Mouse (Mus musculus): ENCODE data around the gene Ctnnd2.

Gene Ctnnd2

DNA sequence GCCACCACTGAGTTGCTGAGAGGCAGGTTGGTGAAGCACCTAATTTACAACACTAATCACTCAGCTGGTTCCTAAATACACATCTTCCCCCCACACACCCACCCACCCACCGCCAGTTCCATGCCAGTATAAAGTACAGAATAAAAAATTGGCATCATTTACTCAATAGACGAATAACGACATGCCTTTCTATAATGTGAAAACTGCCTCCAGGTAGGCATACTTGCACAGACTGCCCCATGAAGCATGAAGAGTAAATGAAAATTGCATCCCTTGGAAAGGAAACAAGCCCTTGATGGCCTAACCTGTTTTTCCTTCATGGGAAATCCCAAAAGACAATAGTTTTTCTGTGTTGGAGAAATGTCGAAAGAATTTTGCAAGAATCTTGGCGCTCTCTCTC lies 212.0 kb downstream of the Ctnnd2 start:
- DNase-seq (ENCODE audit: low spot score in 2 of 2) = no peak

DNA sequence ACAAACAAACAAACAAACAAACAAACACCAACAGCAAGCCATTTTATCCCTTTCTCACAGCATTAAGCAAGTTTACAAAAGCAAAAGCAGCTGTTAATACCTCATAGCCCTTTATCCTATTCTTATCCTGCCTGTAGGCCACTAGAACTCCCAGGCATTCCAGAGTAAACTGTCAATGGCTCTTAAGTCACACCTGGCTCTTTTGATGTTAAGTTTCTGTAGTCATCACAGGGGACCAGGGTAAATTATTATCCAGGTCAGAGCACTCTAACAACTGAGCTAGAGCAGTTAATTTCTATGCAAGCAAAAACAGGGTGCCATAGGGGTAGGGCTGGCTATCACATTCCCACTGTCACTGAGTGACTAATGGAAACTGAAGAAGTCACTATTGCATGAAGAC lies 214.1 kb downstream of the Ctnnd2 start:
- no peak for DNase-seq (ENCODE audit: low spot score in 2 of 2)

DNA sequence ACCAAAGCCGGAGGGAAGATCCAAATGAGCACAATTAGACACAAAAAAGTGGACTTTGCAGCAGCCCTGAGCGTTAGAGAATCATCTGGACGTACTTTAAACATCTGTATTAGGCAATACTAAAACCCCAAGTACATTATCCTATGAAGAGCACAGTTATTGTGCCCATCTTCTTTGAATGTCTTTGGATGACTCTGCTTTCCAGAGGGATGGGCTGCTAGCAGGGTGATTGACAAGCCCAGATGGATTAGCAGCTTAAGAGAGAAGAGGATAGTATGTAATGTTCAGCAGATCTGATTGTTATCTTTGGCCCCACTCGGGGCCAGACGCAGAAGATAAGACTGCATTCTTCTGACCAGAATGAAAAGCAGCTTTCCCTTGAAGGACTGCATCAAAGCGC lies 214.9 kb downstream of the Ctnnd2 start:
- DNase-seq (ENCODE audit: low spot score in 2 of 2) = no peak

DNA sequence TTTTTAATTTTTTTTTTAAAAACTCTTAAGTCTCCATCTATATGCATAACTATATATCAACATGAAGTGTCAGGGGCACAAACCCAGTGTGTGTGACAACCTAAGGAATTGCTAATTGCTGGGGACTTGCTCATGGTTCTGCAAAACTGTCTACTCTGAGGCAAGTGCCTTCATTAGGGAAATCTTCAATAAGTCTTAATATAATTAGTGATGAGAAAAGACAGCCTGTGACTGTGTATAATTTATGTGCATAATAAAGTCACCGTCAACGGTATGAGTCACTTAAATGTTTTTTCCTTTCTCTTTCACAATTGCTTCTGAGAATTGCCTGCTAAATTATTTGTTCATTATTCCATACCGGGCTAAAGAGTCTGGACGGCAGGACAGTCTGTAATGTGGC lies 228.7 kb downstream of the Ctnnd2 start:
- no peak for DNase-seq (ENCODE audit: low spot score in 2 of 2)

DNA sequence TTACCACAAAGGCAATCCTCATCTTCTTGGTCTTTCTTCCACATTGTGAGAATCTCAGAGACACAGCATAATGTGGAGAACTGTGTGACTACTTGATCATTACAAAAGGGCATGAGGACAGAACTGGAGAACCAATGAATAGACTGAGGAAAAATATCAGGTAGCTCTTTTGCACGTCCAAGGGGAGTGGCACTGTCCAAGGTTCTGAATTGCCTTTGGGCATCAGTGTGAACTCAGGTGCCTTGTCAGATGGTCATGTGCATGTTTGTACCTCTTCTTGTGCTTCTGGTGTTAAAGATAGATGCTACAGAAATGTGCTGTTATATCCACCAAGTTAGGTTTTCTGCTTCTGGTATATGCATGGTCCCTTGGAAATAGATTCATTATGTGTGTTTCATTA lies 233.9 kb downstream of the Ctnnd2 start:
- DNase-seq (ENCODE audit: low spot score in 2 of 2) = no peak

DNA sequence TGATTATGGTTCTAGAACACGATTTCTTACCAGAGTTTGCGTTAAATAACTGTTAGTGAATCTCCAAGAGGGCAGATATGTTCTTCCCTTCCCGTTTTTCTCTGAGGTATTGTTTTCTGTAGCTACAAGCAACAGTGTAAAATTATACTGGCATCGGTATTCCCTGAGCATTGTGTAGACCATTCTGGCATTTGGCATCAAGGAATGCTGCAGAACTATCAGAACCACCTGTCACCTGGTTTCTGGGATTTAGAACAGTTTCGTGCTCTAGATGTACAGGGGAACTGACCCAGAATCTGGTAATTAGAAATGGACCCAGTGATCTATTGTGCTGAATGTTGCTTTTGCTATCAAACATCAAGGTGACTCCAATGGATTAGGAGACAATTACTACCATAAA lies 250.8 kb downstream of the Ctnnd2 start:
- DNase-seq (ENCODE audit: low spot score in 2 of 2) = no peak

DNA sequence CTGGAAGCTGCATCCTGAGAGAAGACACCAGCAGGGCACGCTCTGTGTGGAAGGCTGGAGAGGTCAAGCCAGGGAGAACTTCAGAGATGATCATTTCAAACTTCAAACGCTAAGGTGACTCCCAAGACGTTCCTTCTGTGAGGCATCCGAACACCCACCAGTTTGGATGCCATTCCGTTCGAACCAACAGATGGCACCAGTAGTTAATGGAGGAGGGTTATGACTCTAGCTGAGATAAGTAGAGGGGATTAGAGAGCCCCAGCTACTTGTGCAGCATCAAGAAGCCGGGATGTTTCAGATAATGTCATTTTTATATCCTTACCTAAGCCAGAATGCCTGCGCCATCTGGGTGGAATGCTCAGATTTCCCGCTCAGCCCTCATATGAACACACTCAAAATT lies 251.9 kb downstream of the Ctnnd2 start:
- peak in 1 of 2 experiments; percentile 33 for DNase-seq (ENCODE audit: low spot score in 2 of 2)

DNA sequence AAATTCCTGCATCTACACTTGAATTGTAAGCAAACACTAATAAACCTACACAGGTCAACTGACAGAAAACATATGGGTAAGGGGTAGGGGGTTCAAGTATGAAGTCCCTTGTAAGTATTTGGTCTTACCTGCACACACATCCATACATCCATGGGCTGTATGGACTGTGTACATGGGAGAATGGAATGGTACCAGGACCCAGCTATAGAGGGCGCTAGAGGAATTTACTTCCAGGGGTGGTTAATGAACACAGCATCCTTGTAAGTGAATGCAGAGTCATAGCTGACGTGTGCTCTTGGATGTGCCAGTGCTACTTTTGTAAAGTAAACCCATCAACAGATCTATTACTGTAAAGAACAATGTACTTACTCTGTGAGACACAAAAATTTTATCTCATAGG lies 254.9 kb downstream of the Ctnnd2 start:
- DNase-seq (ENCODE audit: low spot score in 2 of 2) = peak in 1 of 2 experiments; percentile 52

DNA sequence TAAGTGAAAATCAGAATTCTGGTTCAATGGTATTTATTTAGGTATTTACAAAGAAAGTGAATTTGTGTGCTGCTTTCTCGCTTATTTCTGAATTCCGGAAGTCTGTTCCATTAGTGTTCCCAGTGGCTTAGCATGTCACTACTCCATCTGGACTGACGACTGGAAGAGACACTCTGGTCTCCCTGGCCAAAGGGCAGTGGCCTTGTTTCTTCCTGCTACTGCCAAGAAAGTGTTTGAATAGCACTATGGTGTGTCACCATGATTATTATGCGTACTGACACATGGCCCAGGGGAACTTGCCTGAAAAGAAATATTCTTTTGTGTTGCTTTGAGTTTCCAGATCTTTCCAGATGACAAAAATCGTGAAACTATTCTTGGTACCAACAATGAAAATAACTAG lies 266.7 kb downstream of the Ctnnd2 start:
- DNase-seq (ENCODE audit: low spot score in 2 of 2) = no peak

DNA sequence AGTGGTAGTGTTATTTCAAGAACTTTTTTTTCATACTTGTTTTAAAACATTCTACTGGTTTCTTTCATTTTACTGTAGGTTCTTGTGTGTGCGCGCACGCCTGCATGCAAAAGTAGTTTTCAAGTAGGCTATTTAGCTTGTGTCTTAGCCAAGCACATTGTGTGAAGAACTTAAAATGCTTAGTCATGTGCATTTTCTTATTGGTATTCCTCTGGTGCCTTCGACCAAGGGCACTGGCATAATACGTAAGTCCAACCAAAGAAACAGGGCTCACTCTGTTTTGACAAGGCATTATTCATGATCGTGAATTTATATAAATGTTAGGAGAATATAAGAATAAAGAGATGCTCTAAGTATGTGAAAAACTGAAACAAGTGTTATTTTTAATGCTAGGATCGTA lies 278.4 kb downstream of the Ctnnd2 start:
- DNase-seq (ENCODE audit: low spot score in 2 of 2) = peak in 1 of 2 experiments; percentile 33

DNA sequence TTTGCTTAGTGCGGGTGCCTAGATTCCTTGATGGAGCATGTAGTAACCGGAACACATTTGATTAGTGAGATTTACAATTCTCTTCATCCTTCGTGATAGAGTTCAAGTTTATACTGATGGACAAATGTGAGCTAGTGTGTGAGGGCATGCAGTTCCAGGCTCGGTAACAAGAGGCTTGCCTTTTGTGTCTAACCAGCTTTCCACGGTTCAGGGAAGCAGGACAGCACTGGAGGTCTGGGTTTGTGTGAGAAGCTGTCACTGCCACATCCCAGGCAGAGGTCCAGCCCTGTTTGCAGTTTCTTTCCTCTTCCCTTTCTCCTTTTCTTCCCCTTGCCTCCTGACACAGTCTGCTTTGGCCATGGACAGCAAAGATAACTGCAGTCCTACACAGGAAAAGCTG lies 279.5 kb downstream of the Ctnnd2 start:
- DNase-seq (ENCODE audit: low spot score in 2 of 2) = no peak

DNA sequence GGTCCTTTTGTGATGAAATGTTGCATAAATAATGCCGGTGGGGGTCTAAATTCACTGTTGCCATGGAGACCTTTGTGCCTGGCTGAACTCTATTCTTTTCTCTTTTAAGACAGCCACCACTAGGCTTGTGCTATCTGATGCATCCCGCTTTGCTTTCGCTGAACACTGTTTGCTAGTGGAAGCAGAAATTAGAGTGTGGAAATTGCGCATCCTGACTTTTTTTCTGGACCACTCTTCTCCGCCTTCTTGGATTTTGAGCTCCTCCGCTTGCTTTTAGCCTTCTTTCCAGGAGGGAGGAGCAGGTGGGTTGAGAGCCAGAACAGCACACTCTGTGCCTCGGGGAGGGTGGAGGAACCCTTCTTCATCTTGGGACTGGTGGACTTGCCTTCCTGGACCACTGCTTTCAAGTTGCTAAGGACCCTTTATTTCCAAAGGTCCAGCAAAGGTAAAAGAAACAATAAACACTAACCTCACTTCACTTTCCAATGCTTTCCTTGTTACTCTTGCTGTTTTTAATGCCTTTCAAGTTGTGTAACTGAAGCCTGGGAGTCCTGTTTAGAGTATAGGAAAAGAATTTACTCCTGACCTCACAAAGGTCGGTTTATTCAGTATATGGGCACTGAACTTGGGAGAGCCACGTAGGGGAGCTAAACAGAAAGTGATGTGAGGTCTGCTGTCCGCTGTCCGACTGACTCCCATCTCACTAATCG lies 285.3 kb downstream of the Ctnnd2 start:
- DNase-seq (ENCODE audit: low spot score in 2 of 2) = no peak

DNA sequence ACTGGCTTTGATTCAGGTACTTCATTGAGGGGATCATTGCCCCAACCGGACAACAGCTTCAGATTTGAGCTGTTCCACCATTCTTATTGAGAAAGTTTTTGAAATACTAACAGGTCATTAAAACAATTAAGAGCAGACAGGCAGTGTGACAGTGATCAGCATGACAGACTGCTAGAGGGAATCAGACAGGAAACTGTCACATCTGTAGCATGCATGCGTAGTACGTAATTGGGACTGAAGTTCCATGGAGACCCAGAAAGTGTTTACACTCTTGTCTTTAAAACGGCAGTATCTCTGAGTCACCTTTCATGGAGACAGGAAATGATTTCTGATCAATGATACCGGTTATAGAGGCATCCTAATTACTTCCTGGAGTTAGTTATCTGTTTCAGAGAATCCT lies 286.3 kb downstream of the Ctnnd2 start:
- no peak for DNase-seq (ENCODE audit: low spot score in 2 of 2)

DNA sequence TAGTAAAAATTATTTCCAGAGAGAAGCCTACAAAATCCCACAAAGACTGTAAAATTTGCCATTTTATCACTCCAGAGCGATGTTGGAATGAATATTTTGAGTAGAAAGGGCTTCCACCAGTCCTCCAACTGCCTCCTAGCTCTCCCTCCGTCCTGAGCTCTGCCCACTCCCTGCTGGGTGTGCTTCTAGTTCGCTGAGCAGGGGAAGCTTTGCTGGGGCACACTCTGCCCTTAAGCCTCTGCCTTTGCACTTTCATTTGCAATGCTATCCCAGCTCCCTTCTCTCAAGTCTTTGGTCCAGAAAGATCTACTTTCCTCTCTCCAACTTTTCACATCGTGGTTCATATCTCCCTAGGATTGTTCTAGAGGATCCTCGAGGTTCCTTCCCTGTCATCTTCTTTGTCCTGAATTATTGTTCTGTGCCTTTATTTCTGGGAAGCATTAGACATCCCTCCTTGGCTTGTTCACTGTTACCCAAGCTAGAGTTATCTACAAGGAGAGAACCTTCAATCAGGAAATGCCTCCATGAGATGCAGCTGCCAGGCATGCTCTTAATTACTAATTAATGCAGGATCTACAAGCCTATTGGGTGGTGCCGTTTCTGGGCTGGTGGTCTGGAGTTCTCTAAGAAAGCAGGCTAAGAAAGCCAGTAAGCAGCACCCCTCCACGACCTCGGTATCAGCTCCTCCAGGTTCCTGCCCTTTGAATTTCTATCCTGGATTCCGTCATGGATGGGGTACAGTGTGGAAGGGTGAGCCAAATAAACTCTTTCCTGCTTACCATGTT lies 288.1 kb downstream of the Ctnnd2 start:
- no peak for DNase-seq (ENCODE audit: low spot score in 2 of 2)

DNA sequence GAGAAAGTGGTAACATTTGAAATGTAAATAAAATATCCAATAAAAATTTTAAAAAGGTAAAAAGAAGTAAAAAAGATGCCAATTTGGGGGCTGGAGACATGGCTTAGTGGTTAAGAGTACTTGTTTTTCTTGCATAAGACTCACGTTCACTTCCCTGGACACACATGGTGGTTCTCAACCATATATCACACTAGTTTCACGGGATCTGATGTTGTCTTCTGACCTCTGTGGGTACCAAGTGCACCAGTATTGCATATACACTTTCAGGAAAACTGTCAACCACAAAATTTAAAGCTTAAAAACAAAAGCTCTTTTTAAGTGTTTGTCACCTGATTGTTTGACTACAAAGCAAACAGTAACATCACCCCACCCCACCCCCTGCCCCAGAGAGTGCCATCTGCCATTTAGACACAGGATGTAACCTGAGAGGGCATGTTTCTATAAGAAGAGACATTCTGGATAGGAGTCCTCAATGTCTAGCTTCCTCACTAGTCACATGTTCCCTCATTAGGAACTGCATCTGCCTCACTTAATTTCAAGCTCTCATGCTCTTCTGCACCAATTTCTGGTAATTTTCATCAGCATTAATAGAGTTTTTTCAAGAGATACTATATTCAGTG lies 290.5 kb downstream of the Ctnnd2 start:
- DNase-seq (ENCODE audit: low spot score in 2 of 2) = no peak

DNA sequence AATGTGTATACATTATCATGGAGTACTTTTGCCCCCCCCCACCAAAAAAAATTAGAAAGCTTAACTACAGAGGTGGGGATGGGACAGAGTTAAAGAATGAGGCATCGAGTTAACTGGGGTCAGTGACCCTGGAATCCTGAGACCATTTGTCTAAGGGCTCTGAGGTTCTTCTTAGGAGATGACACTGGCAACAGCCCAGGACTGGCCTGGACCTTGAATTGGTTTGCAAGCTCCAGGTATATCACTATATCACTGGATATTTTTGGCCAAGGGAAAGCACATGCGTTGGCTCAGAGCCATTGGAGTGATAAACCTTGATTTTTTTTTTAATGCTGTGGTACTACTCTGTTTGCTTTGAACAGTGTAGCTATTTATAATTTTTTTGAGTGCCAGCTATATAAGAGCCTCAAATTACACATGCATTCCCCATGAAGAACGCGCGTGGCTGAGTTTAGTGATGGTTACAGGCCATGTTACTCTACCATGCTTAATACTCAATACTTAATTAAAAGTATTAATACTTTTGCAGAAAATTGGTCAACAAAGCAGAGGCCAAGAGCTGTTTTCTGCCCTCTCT lies 291.2 kb downstream of the Ctnnd2 start:
- no peak for DNase-seq (ENCODE audit: low spot score in 2 of 2)

DNA sequence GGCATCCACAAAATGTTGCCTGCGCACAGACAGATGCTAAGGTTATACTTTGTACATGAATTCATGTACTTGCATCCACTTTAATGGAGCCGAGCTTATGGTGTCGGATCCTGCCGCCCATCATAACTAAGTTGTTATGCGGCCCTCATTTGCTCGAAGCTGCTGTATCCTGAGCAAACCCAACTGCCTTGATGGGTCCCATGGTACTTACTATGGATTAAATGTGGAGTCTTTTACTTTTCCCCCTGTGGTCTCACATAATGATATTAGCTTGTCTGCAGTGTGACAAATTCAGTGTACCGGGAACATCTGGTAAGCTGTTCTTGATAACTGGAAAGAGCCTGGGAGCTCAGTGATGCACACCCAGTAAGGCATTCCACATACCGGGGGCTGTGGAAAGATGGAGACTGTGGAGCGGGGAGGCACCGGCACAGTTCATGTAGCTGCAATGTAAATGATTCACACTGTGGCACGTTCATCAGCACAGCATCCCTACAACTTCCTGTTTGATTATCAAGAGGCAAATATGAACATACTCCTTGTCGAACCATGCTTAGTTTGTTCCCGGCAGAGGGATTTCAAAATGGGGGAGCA lies 294.7 kb downstream of the Ctnnd2 start:
- DNase-seq (ENCODE audit: low spot score in 2 of 2) = no peak

DNA sequence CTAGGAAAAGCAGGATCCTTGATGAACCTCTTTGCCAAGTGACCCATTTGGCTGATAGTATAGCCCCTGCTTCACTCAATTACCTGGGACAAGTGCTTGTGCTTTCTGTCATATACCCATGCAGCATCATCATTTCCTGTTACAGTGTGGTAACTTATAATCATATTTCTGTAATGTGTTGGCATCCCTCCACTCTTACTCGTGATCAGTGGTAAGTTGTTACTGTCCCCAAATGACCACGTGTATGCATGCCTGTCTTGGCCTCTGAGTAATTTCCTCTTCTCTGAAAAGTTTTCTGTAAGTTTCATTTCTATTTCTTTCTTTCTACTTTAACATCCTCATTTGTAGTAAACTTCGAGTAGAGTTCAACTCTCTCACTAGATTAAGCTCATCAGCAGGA lies 296.4 kb downstream of the Ctnnd2 start:
- no peak for DNase-seq (ENCODE audit: low spot score in 2 of 2)

DNA sequence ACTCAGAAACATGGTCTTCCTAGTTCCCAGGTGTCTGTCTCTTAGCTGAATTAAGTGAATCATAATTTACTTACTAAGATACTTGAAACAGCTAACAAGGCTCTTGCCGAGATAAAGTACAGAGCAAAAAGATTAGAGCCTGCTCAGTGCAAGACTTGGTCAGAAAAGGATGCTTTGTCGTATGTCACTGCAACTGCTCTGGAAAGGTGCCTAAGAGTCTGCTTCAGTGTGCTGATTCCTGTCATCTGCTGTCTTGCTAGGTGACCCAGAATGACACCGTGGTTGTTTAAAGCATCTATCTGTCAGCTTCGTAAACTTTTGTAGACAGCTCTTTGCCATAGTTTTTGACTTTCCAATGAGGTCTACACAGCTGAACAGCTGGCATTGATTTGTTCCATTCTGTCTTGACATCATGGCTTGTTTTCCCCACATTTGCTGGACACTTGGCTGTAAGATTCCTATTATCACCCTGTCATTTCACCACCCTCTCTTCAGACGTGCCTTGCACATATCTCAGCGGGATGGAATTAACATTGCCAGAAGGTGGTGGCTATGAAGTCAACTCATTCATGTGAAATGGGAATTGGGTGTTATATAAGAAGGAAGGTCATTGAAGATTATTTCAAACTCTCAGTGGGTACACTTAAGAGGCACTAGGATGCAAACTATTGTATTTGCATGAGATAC lies 299.0 kb downstream of the Ctnnd2 start:
- no peak for DNase-seq (ENCODE audit: low spot score in 2 of 2)

DNA sequence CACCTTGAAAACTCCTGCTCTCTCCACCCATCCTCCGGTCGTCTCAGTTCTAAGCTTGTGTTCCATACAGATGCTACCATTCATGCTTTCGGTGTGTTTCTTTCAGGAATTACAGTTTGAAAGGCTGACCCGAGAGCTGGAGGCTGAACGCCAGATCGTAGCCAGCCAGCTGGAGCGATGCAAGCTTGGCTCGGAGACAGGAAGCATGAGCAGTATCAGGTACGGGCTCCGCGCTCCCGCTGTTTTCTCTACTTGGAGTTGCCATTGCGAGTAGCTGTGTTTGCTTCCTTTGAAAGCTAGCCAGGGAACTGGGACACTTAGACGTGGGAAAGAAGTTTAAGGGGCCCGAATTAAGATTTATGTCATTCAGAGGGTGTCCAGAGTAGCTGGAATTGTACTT lies 308.3 kb downstream of the Ctnnd2 start:
- DNase-seq (ENCODE audit: low spot score in 2 of 2) = peak in 1 of 2 experiments; percentile 50

DNA sequence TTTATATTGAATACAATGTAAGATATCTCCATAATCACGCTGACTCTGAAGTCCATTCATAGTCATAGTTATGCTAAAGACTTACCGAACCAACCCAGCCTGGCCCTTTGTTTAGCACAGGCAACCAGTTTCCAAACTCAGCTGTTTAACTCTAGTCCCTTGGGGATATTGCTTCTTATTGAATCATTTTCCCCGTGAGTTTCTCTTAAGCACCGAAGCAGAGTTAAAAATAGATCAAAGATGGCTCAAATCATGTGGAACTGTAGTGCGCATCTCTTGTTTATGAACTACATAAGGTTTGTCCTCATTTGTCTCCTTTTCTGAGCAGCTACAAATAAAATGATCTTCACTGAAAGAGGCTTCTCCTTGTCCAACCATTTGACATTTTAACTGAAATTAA lies 334.1 kb downstream of the Ctnnd2 start:
- DNase-seq (ENCODE audit: low spot score in 2 of 2) = no peak

DNA sequence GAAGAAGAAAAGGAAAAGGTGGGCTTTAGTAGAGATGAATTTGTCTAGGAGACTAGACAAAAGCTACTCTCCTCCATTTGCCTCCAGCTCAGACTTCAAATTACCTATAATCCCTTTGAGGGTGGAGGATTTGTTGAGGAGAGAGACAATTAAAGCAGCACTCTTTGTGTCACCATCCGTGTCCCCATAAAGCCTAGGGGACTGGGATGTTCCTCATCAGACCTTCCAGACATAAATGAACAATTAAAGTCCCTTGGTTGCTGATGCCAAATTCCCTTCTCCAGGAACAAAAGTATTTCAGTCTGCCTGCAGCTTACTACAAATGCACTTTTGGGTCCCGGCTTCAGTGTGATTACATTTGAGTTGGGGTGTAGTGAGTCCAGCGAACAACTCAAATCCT lies 340.1 kb downstream of the Ctnnd2 start:
- no peak for DNase-seq (ENCODE audit: low spot score in 2 of 2)

Data from left cerebral cortex, adult 9 months (tissue).